Mouse (Mus musculus) MEL (cell line): ENCODE results near the gene Parp16.

Experiments
- CHD1 ChIP-seq: IDR thresholded peaks from 2 replicates; pipeline ENCODE4 v1.6.1; 2012; ENCODE audit warnings: low read depth, mild to moderate bottlenecking, inconsistent platforms, low read length, improper control_type of control experiment
- CTCF ChIP-seq, 3 experiments: IDR thresholded peaks in 2 of 3; conservative IDR thresholded peaks in 1 of 3; 2 replicates each; pipeline ENCODE4 v1.5.1; 2011 to 2012; ENCODE audit warnings: low read length in 3 of 3, low read depth in 2 of 3, mild to moderate bottlenecking in 2 of 3, improper control_type of control experiment in 1 of 3, inconsistent platforms in 1 of 3, mixed read lengths in 1 of 3, moderate library complexity in 1 of 3; ENCODE audit not compliant: control insufficient read depth in 1 of 3, insufficient read depth in 1 of 3, poor library complexity in 1 of 3, severe bottlenecking in 1 of 3
- ELF1 ChIP-seq: IDR thresholded peaks from 2 replicates; pipeline ENCODE4 v1.6.1; 2014; ENCODE audit warnings: low read depth, mild to moderate bottlenecking, inconsistent platforms, low read length, improper control_type of control experiment, moderate library complexity
- EP300 ChIP-seq, 2 experiments: IDR thresholded peaks; 2 replicates each; pipeline ENCODE4 v1.6.1; 2011; ENCODE audit warnings: improper control_type of control experiment in 2 of 2, low read length in 2 of 2, low read depth in 1 of 2, mild to moderate bottlenecking in 1 of 2
- HCFC1 ChIP-seq: IDR thresholded peaks from 2 replicates; pipeline ENCODE4 v1.6.1; 2012; ENCODE audit warnings: low read depth, mild to moderate bottlenecking, inconsistent platforms, low read length, improper control_type of control experiment, moderate library complexity
- POLR2A ChIP-seq, 2 experiments: IDR thresholded peaks; 2 replicates each; pipeline ENCODE4 v1.6.1; 2011 to 2012; ENCODE audit warnings: low read length in 2 of 2, mild to moderate bottlenecking in 2 of 2, control low read depth in 1 of 2, improper control_type of control experiment in 1 of 2, low read depth in 1 of 2, moderate library complexity in 1 of 2; ENCODE audit not compliant: control insufficient read depth in 1 of 2, insufficient read depth in 1 of 2, poor library complexity in 1 of 2
- RCOR1 ChIP-seq: IDR thresholded peaks from 2 replicates; pipeline ENCODE4 v1.6.1; 2012; ENCODE audit warnings: low read depth, mild to moderate bottlenecking, inconsistent platforms, low read length, improper control_type of control experiment
- USF2 ChIP-seq, 2 experiments: IDR thresholded peaks; 2 replicates each; pipeline ENCODE4 v1.6.1; 2011 to 2012; ENCODE audit warnings: improper control_type of control experiment in 2 of 2, low read length in 2 of 2, borderline replicate concordance in 1 of 2, inconsistent platforms in 1 of 2, low read depth in 1 of 2, mild to moderate bottlenecking in 1 of 2; ENCODE audit not compliant: insufficient read depth in 1 of 2
- ZC3H11A ChIP-seq: IDR thresholded peaks from 2 replicates; pipeline ENCODE4 v1.6.1; 2012; ENCODE audit warnings: low read depth, mild to moderate bottlenecking, inconsistent platforms, low read length, improper control_type of control experiment
- ZNF384 ChIP-seq: IDR thresholded peaks from 2 replicates; pipeline ENCODE4 v1.6.1; 2012; ENCODE audit warnings: low read depth, mild to moderate bottlenecking, inconsistent platforms, low read length, improper control_type of control experiment

DNA sequence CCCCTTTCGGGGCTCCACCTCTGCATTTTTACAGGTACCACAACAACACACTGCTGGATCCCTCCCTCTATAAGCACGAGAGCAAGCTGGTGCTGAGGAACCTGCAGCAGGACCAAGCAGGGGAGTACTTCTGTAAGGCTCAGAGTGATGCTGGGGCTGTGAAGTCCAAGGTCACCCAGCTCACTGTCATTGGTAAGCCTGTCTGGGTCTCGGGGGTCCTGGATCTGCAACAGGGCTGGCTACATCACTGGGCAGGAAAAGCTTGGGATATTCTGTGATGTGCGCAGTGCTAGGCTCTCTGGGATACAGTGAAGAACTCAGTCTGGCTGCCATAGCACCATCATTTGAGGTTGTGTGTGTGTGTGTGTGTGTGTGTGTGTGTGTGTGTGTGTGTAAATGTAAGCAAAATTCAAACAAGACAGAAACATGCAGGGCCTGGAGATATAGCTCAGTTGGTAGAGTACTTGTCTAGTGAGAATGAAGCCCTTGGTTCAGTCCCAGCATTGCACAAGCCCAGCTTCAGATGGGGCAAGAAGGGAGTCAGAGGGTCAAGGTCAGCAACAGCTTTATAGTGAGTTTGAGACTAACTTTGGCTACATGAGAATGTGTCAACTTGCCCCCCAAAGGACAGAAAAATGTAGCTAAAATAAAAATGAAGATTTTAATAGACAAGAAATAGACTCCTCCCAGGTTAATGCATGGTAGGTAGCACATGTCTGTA, 80.8 kb downstream of the Parp16 start:
- no peak for TF ChIP-seq CHD1
- no peak for TF ChIP-seq POLR2A (IDR thresholded peaks at IDR 0.05; ENCODE audit: control insufficient read depth in 1 of 2, insufficient read depth in 1 of 2, low read depth in 1 of 2, low read length in 2 of 2, poor library complexity in 1 of 2)
- no peak for TF ChIP-seq USF2 (IDR thresholded peaks at IDR 0.05; ENCODE audit: borderline replicate concordance in 1 of 2, insufficient read depth in 1 of 2, low read depth in 1 of 2, low read length in 2 of 2)
- no peak for TF ChIP-seq HCFC1
- TF ChIP-seq ZNF384 = no peak
- no peak for TF ChIP-seq ELF1
- TF ChIP-seq CTCF (IDR thresholded peaks at IDR 0.05 in 2 of 3, conservative IDR thresholded peaks at IDR 0.05 in 1 of 3; ENCODE audit: control insufficient read depth in 1 of 3, insufficient read depth in 1 of 3, low read depth in 2 of 3, low read length in 3 of 3, poor library complexity in 1 of 3, severe bottlenecking in 1 of 3) = no peak
- TF ChIP-seq ZC3H11A = no peak
- no peak for TF ChIP-seq EP300 (IDR thresholded peaks at IDR 0.05; ENCODE audit: low read depth in 1 of 2, low read length in 2 of 2)
- no peak for TF ChIP-seq RCOR1
